Mouse (Mus musculus) heart, embryonic 13.5 days (tissue): Measurements from ENCODE around the gene Bmp6. TPM values are rescaled to one million over a fixed set of nuclear protein-coding genes. Genes with fewer than 3 reads are reported as not detected.
A peak's percentile ranks its signal among the peaks of the same experiment; 100 is the strongest.

ENCODE experiments used
- ATAC-seq: fragments of 200-750 bp; cut with Nextera tagmentation; 2 replicates; pipeline ENCODE4 v1.8.0; 2017; ENCODE audit warnings: moderate TSS enrichment; ENCODE audit not compliant: insufficient number of reproducible peaks, low FRiP score, low TSS enrichment; ENCODE audit errors: extremely low read depth
- H3K27ac ChIP-seq: fragments of 300-500 bp; sonication (generic); replicated peaks from 2 replicates; pipeline ENCODE4 v1.5.1; 2015; ENCODE audit warnings: moderate library complexity, mild to moderate bottlenecking, inconsistent platforms
- H3K27me3 ChIP-seq: fragments of 300-500 bp; sonication (generic); replicated peaks from 2 replicates; pipeline ENCODE4 v1.6.1; 2015; ENCODE audit warnings: mild to moderate bottlenecking, inconsistent platforms
- H3K36me3 ChIP-seq: fragments of 300-500 bp; sonication (generic); 2 replicates; pipeline ENCODE4 v1.6.1; 2015; ENCODE audit warnings: mild to moderate bottlenecking, inconsistent platforms
- H3K4me1 ChIP-seq: fragments of 300-500 bp; sonication (generic); 2 replicates; pipeline ENCODE4 v1.6.1; 2015; ENCODE audit warnings: inconsistent platforms
- H3K4me2 ChIP-seq: fragments of 300-500 bp; sonication (generic); 2 replicates; pipeline ENCODE4 v1.6.1; 2015; ENCODE audit warnings: inconsistent platforms, mild to moderate bottlenecking, moderate library complexity
- H3K4me3 ChIP-seq: fragments of 300-500 bp; sonication (generic); 2 replicates; pipeline ENCODE4 v1.5.1; 2015; ENCODE audit warnings: moderate library complexity, mild to moderate bottlenecking, inconsistent platforms
- H3K9ac ChIP-seq: fragments of 300-500 bp; sonication (generic); 2 replicates; pipeline ENCODE4 v1.6.1; 2015; ENCODE audit warnings: inconsistent platforms, mild to moderate bottlenecking, moderate library complexity
- H3K9me3 ChIP-seq: fragments of 300-500 bp; sonication (generic); 2 replicates; pipeline ENCODE4 v1.6.1; 2016; ENCODE audit warnings: inconsistent platforms
- WGBS: fragments of 180-500 bp; shearing (Covaris S2); methylation state at CpG from one replicate; pipeline ENCODE4 v1.1.7; 2015; ENCODE audit warnings: mixed read lengths; 5-methylcytosine and 5-hydroxymethylcytosine counted together
- polyA plus RNA-seq: library from polyadenylated mRNA; unstranded; fragments of >200 nt; fragmentation: Nextera tagmentation; extraction: Ambion mirVana; gene quantifications from 2 replicates; pipeline ENCODE4 v1.2.1, GENCODE M21; 2015

The Bmp6 gene
- polyA plus RNA-seq, 1 experiment from 2014 or later: 2.4 TPM

DNA sequence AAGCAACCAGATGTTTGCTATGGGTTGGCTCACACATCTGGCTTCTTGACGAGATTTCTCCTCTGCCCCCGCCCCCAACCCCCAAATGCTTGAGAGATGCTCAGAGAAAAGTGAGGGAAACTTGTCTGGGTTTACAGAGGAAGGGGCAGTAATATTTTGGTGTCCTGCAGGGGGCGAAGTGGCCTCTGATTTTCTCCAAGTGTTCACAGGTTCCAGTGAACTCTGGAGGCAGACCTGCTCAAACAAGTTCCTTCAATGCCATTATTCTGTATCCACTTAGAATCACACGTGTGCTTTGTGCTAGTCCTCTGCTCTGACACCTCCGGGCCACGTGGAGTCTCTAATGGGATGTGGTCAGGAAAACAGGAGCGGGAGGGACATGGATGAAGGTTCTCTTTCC, 2.3 kb upstream of the Bmp6 start:
- no peak for ATAC-seq
- H3K27ac ChIP-seq: no peak overlapping the region
- H3K9ac ChIP-seq: no peak overlapping the region
- no peaks in the 10 kb centered on the region for H3K36me3 ChIP-seq
- no peak overlapping the region for H3K4me3 ChIP-seq
- 26% methylated on average over 7 of the region's 7 CpGs for WGBS
- H3K27me3 ChIP-seq: peaks cover 40% of the 10 kb centered on the region
- peaks cover 3% of the 10 kb centered on the region; the same call in 1 of the 2 replicates for H3K9me3 ChIP-seq
- H3K4me2 ChIP-seq: no peak overlapping the region
- peaks cover 32% of the 10 kb centered on the region for H3K4me1 ChIP-seq

DNA sequence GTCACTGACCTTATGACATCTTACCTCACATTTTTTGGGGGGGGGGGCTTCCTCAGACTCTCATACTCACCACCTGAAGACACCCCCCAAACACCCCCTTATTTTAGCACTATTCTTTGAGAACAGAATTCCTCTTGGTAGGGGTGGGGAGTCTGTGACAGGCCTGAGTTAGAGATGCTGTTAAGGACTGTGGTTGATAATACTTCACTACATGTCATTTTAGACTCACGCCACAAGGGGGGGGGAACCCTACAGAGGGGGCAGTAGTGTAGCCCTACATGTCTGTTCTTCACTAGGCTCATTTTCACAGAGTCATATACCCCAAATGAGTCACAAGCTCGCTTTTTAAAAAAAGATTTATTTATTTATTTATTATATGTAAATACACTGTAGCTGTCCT, 1.7 kb upstream of the Bmp6 start:
- ATAC-seq: no peak
- H3K9me3 ChIP-seq: peaks cover under 1% of the 10 kb centered on the region; the same call in 1 of the 2 replicates
- WGBS: 48% methylated on average over 2 of the region's 2 CpGs

DNA sequence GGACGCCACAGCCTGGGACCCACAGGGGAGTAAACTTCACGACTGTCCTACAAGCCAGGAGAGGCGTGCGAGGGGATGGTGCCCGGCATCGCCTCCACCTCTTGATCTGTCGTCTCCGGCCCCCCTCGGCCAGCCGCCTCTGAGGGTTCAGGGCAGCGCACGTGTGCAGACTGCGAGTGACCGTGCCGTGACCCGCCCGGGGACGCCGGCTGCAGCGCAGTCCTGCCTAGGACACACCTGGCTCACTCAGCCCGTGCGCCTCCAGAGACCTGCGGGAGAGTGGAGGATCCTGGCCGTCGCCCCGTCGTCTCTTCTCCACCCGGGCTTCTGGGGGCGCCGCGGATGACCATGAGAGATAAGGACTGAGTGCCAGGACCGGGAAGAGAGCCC, 519 bp downstream of the Bmp6 start:
- Histone ChIP-seq H3K27ac (no peak overlapping the region), H3K9ac (peak overlapping the region; percentile 77), H3K4me3 (peak overlapping the region; percentile 63), H3K9me3 (no peaks in the 10 kb centered on the region), H3K4me2 (peak overlapping the region; percentile 91), H3K27me3 (peaks cover 47% of the 10 kb centered on the region), H3K4me1 (peaks cover 39% of the 10 kb centered on the region), H3K36me3 (no peaks in the 10 kb centered on the region)
- under 1% methylated on average over 32 of the region's 32 CpGs for WGBS
- no peak for ATAC-seq

More for the DNA sequence above, 1.7 kb upstream of the Bmp6 start:
- Histone ChIP-seq H3K4me1 (peaks cover 32% of the 10 kb centered on the region), H3K27ac (no peak overlapping the region), H3K4me2 (no peak overlapping the region), H3K27me3 (peaks cover 46% of the 10 kb centered on the region), H3K4me3 (no peak overlapping the region), H3K9ac (no peak overlapping the region), H3K36me3 (no peaks in the 10 kb centered on the region)

DNA sequence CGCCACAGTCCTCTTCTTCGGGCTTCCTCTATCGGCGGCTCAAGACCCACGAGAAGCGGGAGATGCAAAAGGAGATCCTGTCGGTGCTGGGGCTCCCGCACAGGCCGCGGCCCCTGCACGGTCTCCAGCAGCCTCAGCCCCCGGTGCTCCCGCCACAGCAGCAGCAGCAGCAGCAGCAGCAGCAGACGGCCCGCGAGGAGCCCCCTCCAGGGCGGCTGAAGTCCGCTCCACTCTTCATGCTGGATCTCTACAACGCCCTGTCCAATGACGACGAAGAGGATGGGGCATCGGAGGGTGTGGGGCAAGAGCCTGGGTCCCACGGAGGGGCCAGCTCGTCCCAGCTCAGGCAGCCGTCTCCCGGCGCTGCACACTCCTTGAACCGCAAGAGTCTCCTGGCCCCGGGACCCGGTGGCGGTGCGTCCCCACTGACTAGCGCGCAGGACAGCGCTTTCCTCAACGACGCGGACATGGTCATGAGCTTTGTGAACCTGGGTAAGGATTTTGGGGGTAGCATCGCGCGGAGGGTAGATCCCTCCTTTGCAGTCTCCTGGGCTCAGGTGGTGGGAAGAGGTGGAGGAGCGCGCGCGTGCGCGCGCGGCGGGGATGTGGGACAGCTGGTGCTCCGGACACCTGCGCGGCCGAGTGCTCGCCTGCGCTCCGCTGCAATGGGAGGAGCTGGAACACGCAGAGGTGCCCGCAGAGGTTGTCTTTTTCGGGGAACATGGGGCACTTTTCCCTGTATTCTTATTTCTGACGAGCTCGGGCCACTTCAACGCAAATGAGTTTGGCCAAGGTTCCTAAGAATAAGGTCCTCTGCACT, 1.4 kb downstream of the Bmp6 start:
- H3K36me3 ChIP-seq: no peaks in the 10 kb centered on the region
- peaks cover 44% of the 10 kb centered on the region for H3K4me1 ChIP-seq
- no peak overlapping the region for H3K27ac ChIP-seq
- H3K4me2 ChIP-seq: peak overlapping the region; percentile 91
- H3K9ac ChIP-seq: peak overlapping the region; percentile 77
- no peaks in the 10 kb centered on the region for H3K9me3 ChIP-seq
- no peak for ATAC-seq
- H3K27me3 ChIP-seq: peaks cover 47% of the 10 kb centered on the region
- peak overlapping the region; percentile 63 for H3K4me3 ChIP-seq
- under 1% methylated on average over 63 of the region's 63 CpGs for whole genome bisulfite sequencing

- Histone ChIP-seq H3K27ac (no peak overlapping the region), H3K27me3 (peaks cover 47% of the 10 kb centered on the region), H3K9ac (peak overlapping the region; percentile 77), H3K9me3 (no peaks in the 10 kb centered on the region), H3K36me3 (no peaks in the 10 kb centered on the region), H3K4me1 (peaks cover 52% of the 10 kb centered on the region), H3K4me2 (peak overlapping the region; percentile 91), H3K4me3 (peak overlapping the region; percentile 63)
- no peak for ATAC-seq
- WGBS: 8% methylated on average over 19 of the region's 19 CpGs
These were observed 2.3 kb downstream of the Bmp6 start for GRCm38 (mm10) chr13:38347021-38347774.

- 38% methylated on average over 5 of the region's 5 CpGs for WGBS
- H3K4me3 ChIP-seq: peak overlapping the region; percentile 63
- H3K4me2 ChIP-seq: peak overlapping the region; percentile 91
These were observed 2.8 kb downstream of the Bmp6 start for GRCm38 (mm10) chr13:38347775-38348135.

DNA sequence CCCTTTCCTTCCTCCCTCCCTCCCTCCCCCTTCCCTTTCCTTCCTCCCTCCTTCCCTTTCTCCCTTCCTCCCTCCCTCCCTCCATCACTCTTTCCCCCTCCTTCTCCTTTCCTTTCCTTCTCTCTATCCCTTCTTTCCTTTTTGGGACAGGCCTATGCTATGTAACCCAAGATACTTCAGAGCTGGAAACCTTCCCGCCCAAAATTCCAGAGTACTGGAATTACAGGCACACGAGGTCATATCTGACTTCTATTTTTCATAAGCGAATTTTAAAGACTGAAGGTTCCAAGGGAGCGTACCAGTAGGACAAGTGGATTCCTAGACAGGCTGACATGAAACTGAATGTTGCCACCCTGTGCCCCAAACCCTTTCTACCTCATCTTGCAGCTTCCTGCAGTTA, 4.1 kb downstream of the Bmp6 start:
- Histone ChIP-seq H3K9ac (no peak overlapping the region), H3K36me3 (no peaks in the 10 kb centered on the region), H3K27ac (no peak overlapping the region), H3K4me3 (no peak overlapping the region), H3K4me2 (no peak overlapping the region; the same call in 1 of the 2 replicates), H3K27me3 (peaks cover 43% of the 10 kb centered on the region), H3K4me1 (peaks cover 61% of the 10 kb centered on the region), H3K9me3 (no peaks in the 10 kb centered on the region)
- WGBS: 43% methylated on average over 4 of the region's 4 CpGs
- ATAC-seq: no peak

More at GRCm38 (mm10) chr13:38347775-38348135, 2.8 kb downstream of the Bmp6 start:
- no peak overlapping the region for H3K9ac ChIP-seq
- H3K27me3 ChIP-seq: peaks cover 47% of the 10 kb centered on the region
- no peaks in the 10 kb centered on the region for H3K36me3 ChIP-seq
- H3K4me1 ChIP-seq: peaks cover 53% of the 10 kb centered on the region
- no peaks in the 10 kb centered on the region for H3K9me3 ChIP-seq
- no peak for ATAC-seq
- no peak overlapping the region for H3K27ac ChIP-seq

- ATAC-seq: no peak
These were observed 4.9 kb downstream of the Bmp6 start for GRCm38 (mm10) chr13:38349818-38350217.

GRCm38 (mm10) chr13:38351996-38352395, 7.1 kb downstream of the Bmp6 start:
- peaks cover 35% of the 10 kb centered on the region for H3K4me1 ChIP-seq
- no peak overlapping the region for H3K9ac ChIP-seq
- H3K4me2 ChIP-seq: no peak overlapping the region
- WGBS: 28% methylated on average over 5 of the region's 5 CpGs
- no peak for ATAC-seq
- H3K4me3 ChIP-seq: no peak overlapping the region
- H3K27ac ChIP-seq: no peak overlapping the region
- no peaks in the 10 kb centered on the region for H3K9me3 ChIP-seq
- no peaks in the 10 kb centered on the region for H3K36me3 ChIP-seq
- H3K27me3 ChIP-seq: peaks cover 13% of the 10 kb centered on the region

More at GRCm38 (mm10) chr13:38349818-38350217, 4.9 kb downstream of the Bmp6 start:
- WGBS: 54% methylated on average over 5 of the region's 5 CpGs
- peaks cover 54% of the 10 kb centered on the region for H3K4me1 ChIP-seq
- H3K4me3 ChIP-seq: no peak overlapping the region
- H3K36me3 ChIP-seq: no peaks in the 10 kb centered on the region
- H3K27ac ChIP-seq: no peak overlapping the region
- peaks cover 35% of the 10 kb centered on the region for H3K27me3 ChIP-seq
- no peaks in the 10 kb centered on the region for H3K9me3 ChIP-seq
- no peak overlapping the region; the same call in 1 of the 2 replicates for H3K4me2 ChIP-seq
- H3K9ac ChIP-seq: no peak overlapping the region

DNA sequence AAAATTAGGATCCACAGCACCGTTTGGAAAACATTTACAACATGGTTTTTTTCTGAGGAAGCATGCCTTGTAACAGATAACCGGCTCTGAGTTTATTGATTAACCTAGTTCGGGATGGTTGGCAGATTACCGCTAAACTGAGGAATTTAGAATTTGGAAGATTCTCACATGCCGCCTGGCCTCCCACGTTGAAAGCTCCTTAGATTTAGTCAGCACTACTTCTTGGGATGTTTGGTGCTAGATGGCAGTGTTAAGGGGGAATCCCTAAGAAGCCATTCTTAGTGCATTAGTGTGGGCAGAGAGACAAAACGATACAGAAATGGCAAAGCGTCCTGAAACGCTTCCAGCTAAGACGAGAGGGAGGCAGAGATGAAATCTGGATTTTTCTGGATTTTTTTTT, 8.1 kb downstream of the Bmp6 start:
- H3K27ac ChIP-seq: no peak overlapping the region
- H3K4me2 ChIP-seq: no peak overlapping the region
- no peak for ATAC-seq
- no peak overlapping the region for H3K9ac ChIP-seq
- no peak overlapping the region for H3K4me3 ChIP-seq
- peaks cover 4% of the 10 kb centered on the region; the same call in 1 of the 2 replicates for H3K27me3 ChIP-seq
- H3K4me1 ChIP-seq: peaks cover 29% of the 10 kb centered on the region
- 69% methylated on average over 10 of the region's 10 CpGs for WGBS
- H3K36me3 ChIP-seq: no peaks in the 10 kb centered on the region
- no peaks in the 10 kb centered on the region for H3K9me3 ChIP-seq

GRCm38 (mm10) chr13:38353420-38354255, 8.7 kb downstream of the Bmp6 start:
- WGBS: 40% methylated on average over 24 of the region's 24 CpGs
- no peaks in the 10 kb centered on the region for H3K27me3 ChIP-seq
- H3K27ac ChIP-seq: no peak overlapping the region
- H3K9me3 ChIP-seq: no peaks in the 10 kb centered on the region
- H3K9ac ChIP-seq: no peak overlapping the region
- no peaks in the 10 kb centered on the region for H3K36me3 ChIP-seq
- peaks cover 34% of the 10 kb centered on the region for H3K4me1 ChIP-seq
- H3K4me2 ChIP-seq: peak overlapping the region; percentile 55
- no peak for ATAC-seq
- H3K4me3 ChIP-seq: no peak overlapping the region
